Mouse (Mus musculus) ovary, adult 18-20 months (tissue): ENCODE data around the gene Zbtb11.

Experiments used
- DNase-seq: peaks from one replicate; pipeline ENCODE4 v3.0.0; 2022; ENCODE audit warnings: low spot score, mixed read lengths

Zbtb11 gene

DNA sequence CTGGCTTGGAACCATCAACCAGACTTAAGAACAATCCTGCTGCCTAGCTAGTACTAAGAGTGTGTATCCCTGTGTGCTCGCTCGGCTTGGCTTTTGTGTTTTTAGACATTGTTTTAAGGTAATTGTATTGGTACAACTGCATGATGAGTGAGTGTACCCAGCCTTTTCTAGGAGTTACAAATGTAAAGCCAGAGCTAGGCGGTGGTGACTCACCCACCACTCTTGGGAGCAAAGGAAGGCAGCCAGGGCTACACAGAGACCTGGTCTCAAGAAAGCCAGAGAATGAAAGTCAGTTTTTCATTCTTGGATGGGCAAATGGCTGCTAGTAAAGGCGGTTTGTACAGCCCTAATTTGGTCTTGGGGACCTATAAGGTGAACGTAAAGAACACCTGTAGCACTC lies 3.3 kb upstream of the Zbtb11 start:
- no peak for DNase-seq

GRCm38 (mm10) chr16:55971735-55972615 lies 1.7 kb upstream of the Zbtb11 start:
- DNase-seq = no peak

- no peak for DNase-seq
These were observed 969 bp upstream of the Zbtb11 start for GRCm38 (mm10) chr16:55972626-55973201.

DNA sequence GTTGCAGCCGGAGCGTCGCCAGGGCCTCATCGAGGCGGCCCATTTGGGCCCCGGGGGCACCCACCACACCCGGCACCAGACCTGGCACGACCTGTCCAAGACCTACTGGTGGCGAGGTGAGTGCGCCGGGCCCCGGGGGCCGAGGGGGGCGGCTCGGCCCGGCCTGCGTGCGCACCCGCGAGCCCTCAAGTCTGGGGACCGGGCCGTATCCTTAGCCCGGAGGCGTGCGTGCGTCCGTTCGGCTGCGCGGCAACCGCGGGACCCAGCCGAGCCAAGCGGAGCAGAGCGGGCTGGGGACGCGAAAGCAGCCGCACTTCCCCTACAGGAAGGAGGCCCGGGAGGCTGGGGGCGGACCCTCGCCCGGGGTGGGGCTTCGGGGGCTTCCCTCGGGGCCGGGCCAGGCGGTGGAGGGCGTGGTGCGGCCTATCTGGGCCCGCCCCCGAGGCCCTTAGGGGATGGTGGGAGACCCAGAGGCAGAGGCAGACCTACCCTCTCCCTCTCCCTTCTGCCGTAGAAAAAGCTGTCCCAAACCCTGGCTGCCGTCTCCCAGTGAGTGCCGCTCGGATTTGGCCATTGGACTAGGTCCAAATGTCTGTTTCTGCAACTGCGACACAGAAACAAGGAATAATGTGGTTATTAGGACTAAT lies 696 bp downstream of the Zbtb11 start:
- DNase-seq = peak; percentile 86

DNA sequence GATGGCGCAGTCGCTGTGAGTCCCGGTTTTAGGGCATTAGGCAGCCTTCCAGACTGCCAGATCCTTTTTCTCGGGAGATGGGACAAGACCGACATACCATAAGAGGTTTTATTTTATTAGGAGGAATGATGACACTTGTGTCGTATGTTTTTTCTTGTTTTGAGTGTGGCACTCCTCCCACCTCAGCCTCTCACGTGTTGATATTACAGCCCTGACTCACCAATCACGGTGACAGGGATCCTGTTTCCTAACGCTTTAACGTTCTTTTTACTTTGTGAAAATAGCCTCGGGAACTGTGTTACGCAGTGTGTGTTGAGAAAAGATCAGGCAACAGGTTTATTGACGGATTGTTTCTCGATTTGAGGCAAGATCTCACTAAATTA lies 1.2 kb downstream of the Zbtb11 start:
- peak; percentile 7 for DNase-seq

GRCm38 (mm10) chr16:55986001-55986400 lies 12.3 kb downstream of the Zbtb11 start:
- no peak for DNase-seq

DNA sequence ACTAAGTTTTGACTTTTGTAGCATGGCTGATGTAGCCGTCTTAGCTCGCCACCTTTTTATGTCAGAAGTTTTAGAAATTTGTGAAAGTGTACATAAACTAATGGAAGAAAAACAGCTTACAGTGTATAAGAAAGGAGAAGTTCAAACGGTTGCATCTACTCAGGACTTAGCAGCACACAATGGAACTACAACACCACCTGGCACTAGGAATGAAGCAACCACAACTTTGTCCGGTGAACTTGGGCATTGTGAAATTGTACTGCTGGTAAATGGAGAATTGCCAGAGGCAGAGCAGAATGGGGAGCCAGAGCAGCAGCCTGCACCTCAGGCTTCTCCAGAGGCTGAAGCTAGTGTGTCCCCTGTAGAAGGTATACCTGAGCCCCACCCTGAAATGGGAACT lies 16.6 kb downstream of the Zbtb11 start:
- DNase-seq = no peak

DNA sequence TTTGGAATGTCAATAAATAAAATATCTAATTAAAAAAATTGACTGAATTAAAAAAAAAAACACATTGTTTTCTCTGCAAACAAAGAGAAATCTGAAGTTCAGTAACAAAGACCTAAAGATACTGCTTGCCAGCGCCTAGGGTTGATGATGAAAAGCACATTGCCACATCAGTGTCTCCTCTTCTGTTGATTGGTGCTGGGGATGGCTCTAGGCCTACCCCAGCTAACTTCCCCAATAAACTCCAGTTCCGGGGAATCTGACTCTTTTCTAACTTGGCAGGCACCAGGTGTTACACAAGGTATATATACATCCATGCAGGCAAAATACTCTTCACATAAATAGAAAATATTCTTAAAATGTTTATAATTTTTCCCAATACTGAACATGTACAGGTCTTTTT lies 20.6 kb downstream of the Zbtb11 start:
- no peak for DNase-seq

DNA sequence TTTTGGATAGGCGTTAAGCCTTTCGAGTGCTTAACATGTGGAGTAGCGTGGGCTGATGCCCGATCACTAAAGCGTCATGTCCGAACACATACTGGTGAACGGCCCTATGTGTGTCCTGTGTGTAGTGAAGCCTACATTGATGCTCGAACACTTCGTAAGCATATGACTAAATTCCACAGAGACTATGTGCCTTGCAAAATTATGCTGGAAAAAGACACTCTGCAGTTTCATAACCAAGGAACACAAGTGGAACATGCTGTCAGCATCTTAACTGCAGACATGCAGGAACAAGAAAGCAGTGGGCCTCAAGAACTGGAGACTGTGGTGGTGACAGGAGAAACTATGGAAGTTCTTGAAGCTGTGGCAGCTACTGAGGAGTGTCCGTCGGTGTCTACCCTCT lies 33.1 kb downstream of the Zbtb11 start:
- DNase-seq = no peak

DNA sequence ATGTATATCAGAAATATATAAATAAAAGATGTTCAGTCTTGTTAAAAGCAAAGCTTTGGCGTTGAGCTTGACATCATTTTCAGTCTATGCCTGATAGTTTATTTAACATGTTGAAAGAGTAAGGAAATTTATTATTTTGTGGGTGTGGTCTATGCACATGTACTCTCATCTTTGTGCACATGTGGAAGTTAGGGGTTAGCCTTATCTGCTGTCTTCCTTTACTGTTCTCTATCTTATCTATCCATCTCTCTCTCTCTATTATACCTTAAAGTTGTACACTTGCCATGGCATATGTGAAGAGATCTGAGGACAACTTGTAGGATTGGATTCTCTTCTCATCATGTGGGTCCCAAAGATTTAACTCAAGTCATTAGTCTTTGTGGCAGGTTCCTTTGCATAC lies 35.2 kb downstream of the Zbtb11 start:
- DNase-seq = no peak

DNA sequence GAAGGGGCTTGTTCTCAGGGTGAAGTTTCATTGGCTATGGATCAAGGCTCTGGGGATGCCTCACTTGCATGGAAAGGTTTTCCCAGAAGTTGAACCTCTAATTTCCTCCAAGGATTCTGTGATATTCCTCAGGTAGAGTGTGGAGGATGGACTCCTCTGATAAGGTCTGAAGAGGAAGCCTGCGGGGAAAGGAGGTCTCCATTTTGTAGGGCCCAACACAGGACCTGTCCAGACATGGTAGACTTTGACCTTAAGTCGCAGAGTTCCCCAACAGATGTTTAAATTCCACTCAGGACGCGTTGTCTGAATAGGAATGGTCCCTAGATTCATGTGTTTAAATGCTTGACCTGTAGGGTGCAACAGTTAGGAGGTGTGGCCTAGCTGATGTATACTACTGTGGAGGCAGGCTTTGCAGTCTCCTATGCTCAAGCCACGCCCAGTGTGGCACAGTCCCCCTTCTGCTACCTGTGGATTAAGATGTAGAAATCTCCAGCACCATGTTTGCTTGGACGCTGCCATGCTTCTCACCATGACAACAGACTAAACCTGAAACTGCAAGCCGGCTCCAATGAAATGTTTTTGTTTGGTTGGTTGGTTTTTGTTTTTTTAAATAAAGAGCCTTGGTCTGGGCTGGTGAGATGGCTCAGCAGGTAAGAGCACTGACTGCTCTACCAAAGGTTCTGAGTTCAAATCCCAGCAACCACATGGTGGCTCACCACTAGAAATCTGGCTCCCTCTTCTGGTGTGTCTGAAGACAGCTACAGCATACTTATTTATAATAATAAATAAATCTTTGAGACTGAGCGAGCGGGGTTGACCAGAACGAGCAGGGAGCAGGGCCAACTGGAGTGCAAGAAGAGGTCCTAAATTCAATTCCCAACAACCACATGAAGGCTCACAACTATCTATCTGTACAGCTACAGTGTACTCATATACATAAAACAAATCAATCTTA lies 39.4 kb downstream of the Zbtb11 start:
- no peak for DNase-seq

DNA sequence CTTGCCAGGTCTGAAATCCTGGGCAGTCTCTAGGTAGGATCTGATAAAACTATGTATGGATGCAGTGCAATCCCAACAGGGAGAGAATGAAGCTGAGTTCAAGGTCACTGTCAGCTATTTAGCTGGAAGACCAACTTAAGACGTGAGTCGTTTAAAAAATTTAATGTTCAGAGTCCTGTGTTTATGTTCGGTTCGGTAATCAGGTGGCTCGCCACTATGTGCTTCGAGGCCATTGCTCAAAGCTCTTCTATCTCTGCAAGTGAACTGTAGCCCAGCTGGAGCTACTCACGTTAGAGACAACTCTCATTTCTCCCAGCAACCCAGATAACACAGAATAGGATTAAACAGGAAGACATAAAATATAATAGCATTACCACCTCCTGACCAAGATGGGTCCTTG lies 40.4 kb downstream of the Zbtb11 start:
- no peak for DNase-seq

DNA sequence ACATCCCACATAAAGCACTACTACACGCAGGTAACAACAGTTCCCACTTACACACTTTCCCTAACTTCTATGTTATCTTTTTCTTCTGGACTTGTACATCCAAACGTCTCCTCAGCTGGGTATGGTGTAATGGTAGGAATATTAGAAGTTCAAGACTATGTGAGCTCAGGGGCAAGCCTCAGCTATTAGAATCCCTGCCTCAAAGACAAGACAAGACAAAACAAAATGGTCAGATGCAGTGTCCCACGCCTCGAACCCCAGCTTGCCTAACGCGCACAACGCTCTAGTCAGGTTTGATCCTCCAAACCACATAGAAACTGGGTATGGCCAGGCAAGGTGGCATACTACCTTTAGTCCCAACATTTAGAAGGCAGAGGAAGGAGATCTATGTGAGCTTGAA lies 46.0 kb downstream of the Zbtb11 start:
- DNase-seq = no peak

GRCm38 (mm10) chr16:56027854-56028629 lies 54.4 kb downstream of the Zbtb11 start:
- DNase-seq = no peak

- DNase-seq = peak; percentile 52
These were observed 55.3 kb downstream of the Zbtb11 start for GRCm38 (mm10) chr16:56028722-56029551.

DNA sequence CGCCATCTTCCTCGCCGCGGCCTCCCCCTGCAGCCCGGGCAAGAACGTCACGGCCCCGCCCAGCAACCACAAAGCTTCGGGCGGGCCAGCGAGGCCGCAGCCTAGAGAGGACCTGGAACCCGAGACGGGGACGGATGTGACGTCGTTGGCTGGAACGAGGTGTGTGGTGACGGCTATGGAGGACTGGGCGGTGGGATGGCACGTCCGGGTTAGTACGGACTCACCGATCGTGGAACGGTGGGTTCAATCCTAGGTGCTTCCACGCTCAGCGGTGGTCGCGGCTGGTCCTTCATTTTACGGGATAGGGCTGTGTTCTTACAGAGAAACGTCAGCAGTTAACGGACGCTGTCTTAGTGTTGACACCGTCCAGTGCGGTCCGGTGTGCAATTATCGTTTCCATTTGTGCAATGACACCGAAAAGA lies 56.0 kb downstream of the Zbtb11 start, which contains the start of gene Pcnp:
Gene Pcnp (minus strand): TSS at position 79 of the 422 bp plus-strand sequence.
- DNase-seq = peak; percentile 94

DNA sequence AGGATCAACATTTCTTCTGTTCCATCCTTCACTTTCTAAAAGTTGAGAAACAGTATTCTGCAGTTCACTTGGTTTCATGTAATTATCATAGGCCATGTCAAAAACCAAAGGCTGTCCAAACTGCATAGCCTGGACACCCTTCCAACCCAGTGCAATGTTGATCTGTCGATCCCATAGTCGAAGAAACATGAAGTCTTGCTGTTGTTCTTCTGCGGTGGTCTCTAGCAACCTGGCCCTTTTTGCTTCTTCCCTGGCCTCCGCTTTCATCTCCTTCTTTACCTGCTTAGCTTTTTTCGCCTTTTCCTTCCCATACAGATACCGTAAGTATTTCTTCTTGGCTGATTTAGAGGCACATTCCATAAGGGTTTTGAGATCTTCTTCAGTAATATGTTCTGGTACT lies 60.9 kb downstream of the Zbtb11 start:
- DNase-seq = no peak

GRCm38 (mm10) chr16:56036501-56036900 lies 62.8 kb downstream of the Zbtb11 start:
- no peak for DNase-seq

DNA sequence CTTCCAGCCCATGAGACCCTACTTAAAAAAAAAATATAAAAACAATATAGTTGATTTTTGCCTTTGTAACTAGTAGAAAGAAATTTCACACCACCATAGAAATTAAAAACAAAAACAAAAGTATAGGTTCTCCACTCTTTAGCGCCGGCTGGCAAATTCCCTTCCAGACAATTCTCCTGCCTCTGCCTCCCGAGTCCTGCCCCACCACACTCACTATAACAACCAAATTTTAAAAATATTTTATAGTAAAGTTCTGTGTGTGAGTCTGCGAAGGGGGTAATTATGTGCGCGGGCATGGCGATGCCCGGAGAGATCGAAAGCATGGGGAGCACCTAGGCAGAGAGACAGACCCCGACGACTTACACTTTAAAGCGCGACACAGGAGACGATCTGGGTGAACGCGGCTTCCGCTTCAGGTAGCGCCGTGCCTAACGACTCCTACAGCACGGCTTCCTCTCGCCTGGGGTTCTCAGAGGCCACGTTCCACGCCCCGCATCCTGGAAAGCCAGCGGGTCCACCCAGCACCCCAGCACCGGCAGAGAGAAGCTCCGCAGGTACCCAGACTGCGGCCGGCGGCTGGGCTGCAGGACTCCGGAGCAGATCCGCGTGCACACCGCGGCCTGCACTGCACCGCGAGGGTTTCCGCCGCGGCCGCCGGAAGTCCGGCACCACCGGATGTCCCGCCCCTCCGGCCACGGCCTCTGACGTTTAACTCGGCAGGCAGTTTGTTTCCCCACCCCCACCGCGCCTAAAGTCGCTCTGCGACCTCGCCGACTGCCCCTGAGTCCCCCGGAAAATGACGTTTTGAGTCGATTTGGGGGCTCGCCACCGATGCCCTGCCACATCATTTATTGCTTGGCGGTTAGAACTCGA lies 63.7 kb downstream of the Zbtb11 start, which contains the start of gene Trmt10c:
Gene Trmt10c (minus strand): TSS at position 682 of the 873 bp plus-strand sequence.
- DNase-seq = peak; percentile 83
